Mouse (Mus musculus) thymus, postnatal 0 days (tissue): Measurements from ENCODE around the gene Fam186b. TPM values are rescaled to one million over a fixed set of nuclear protein-coding genes. Genes with fewer than 3 reads are reported as not detected.

Source experiments
- DNase-seq: peaks from one replicate; pipeline ENCODE4 v3.0.0-alpha.2; 2015; ENCODE audit warnings: low spot score
- polyA plus RNA-seq: library from polyadenylated mRNA; unstranded; fragments of >200 nt; fragmentation: Nextera tagmentation; extraction: Ambion mirVana; gene quantifications from 2 replicates; pipeline ENCODE4 v1.2.1, GENCODE M21; 2015

The Fam186b gene
- 0.05 and 0.08 TPM in 2 replicates for polyA plus RNA-seq

DNA sequence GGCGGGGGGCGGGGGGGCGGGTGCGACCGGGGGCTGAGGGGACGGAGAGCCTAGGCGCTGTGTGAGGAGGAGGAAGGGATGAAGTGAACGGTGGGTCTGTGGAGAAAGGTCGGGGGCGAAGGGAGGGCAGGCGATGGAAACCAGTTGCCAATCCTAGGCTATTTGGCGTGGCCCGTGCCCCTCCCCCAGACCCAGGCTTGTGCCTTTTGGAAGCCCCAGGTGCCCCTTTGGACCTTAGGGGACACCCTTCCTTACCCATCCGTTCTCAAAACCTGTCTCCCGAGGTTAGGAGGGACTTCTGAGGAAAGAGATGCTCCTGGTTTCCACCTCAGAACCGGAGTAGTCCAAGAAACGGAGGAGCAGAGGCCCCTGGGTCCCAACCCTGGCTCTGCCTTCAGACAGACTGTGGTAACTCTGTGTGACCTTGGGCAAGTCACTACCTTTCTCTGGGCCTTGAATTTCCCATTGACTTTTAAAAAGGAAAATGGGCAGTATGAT, at the start of gene Fam186b:
Fam186b (minus strand) TSS at position 405 of the 498 bp plus-strand sequence.
- DNase-seq = peak; percentile 20

- no peak for DNase-seq
Measured at GRCm38 (mm10) chr15:99344961-99345360, 49.3 kb upstream of the Fam186b start.

- no peak for DNase-seq
Measured at GRCm38 (mm10) chr15:99344148-99344870, 48.6 kb upstream of the Fam186b start.

DNA sequence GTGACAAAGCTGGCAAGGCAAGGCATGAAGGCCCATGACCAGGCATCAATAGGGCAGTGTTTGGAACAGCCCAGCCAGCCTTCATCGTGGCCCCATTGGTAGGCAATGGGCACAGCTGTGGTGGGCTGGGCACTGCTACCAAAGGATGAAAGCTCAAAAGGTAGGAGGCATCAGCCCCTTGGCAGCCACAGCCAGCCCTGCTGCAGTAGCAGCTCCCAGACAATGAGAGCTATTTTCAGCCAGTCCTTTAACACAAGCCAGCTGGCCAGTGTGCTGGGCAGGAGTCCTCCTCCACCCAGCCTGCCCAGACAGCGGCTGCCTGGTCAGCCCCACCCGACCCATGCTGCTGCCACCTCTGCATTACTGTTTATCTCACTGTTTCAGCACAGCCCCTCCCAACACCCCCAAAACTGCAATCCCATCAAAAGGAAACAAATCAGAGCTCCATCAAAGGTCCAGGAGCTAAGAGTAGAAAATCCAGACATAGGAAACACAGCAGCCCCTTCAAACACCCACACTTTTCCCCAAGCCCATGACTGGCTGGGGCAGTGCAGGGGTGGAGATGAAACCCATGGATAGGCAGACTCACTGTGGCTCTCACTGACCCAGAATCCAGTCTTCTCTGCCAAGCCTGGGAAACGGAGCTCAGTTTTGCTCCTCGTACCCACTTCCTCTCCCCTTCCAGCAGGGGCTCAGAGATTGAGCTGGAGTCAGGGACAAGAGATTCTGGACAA, 47.9 kb upstream of the Fam186b start:
- DNase-seq = no peak

DNA sequence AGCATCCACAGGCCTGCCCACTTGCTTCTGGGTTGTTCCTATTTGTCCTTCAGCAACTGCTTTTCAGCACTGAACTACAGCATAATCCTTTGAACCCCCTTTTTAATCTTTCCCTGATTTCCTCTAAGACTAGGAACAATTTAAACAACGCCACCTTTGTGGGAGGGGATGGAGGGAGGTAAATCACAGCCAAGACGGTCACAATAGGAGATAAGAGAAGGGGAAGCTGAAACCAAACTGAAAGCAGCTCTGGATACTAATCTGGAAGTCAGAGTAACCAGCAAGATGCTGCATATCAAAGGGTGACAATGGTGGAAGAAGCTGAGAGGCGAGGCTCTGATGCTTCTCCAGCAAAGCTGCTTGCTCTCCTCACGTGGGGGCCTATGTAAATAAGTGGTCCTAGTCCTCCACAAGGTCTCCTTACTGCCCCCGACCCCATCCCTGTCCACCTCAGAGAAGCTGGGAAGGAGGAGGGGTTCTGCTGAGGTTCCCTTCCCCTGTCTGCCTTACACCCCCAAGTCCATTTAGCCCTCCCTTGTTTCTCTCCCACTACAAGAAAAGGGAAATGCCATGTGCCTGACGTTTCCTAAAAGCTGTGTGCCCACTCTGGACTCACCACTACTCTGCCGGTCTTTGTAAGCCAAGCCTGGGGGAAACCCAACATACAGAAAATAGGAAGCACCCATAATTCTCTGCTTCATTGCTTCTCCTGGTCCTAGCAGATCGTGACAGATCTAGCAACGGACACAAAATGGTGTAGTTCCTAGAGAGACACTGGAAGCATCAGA, 46.7 kb upstream of the Fam186b start:
- no peak for DNase-seq

- peak; percentile 56 for DNase-seq
Measured at GRCm38 (mm10) chr15:99341102-99341501, 45.4 kb upstream of the Fam186b start.

- DNase-seq = no peak
Measured at GRCm38 (mm10) chr15:99339669-99340068, 44.0 kb upstream of the Fam186b start.

GRCm38 (mm10) chr15:99338916-99339315, 43.2 kb upstream of the Fam186b start:
- peak; percentile 64 for DNase-seq

- peak; percentile 27 for DNase-seq
Measured at GRCm38 (mm10) chr15:99335801-99336320, 40.2 kb upstream of the Fam186b start.

- no peak for DNase-seq
Measured at GRCm38 (mm10) chr15:99334500-99334899, 38.8 kb upstream of the Fam186b start.

DNA sequence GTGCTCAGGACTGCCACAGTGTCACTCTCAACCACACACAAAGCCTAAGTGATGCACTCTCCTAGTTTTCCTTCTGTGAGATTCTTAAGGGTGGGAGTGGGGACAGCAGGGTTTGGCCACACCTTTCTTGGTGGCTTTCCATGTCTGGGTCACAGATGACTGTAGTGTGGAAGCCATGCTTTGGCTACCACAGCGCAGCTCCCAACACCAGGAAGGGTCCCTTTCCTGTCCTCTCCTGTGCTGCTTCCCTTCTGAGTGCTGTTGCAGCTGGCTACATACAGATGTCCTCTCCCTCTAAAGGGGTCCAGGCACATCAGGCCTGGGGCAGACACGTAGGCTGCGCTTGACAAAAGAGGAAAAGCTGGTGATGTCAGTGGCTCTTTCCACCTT, 38.0 kb upstream of the Fam186b start:
- no peak for DNase-seq

- DNase-seq = peak; percentile 93
Measured at GRCm38 (mm10) chr15:99332921-99333675, 37.4 kb upstream of the Fam186b start.

DNA sequence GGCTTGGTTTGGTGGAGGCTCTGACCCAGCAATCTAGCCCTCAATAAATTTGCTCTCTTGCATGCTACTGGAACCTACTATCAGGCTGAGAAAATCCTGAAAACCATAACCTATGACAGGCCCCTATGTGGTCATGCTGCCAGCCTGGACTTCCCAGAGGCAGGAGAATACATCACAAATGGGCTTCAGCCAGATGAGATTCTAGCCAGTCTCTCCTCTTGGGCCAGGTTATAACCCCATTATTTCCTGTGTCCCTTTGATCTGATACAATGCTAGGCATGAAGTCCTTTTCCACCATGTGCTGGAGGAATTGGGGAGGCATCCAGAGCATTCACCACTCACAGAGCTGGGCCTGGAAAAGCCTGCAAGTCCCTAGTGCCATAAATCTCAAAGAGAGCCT, 36.4 kb upstream of the Fam186b start:
- no peak for DNase-seq

GRCm38 (mm10) chr15:99331341-99331740, 35.7 kb upstream of the Fam186b start:
- no peak for DNase-seq

DNA sequence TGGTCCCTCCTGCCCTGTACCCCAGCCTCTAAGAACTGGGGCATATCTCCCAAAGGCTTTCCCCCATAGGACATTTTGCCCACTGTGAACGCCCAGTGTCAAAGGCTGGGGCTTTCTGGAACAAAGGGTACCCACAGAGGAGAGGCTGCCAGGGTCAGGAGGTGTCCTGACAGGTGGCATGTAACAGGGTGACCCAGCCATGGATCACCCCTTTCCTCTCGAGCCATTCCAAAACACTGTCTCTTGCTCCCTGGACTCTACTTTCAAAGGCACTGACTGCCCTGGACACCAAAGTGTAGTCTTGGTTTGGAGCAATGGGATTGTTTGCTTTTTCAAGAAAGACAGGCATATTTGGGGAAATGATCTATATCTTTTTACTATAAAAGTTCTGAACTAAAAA, 34.6 kb upstream of the Fam186b start:
- no peak for DNase-seq

- no peak for DNase-seq
Measured at GRCm38 (mm10) chr15:99328011-99328410, 32.3 kb upstream of the Fam186b start.

GRCm38 (mm10) chr15:99326959-99327358, 31.3 kb upstream of the Fam186b start:
- DNase-seq = peak; percentile 65

DNA sequence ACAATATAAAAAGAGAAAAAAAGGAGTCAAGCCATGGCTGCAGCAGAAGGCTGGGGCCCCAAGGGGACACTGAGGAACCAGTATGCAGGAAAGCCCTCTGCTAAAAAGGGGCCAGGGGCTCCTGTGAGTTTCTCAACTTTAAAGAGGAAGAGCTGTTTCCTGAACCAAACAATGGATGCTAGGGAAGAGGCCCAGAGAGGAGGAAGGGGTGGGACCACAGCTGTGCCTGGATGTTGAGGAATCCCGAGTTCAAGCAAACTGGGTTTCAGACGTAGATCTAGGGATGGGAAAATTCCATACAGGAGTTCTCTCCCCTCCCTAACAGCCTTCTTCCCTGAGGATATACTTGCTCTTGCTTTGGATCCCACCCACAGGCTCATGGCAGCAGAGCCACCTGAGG, 30.7 kb upstream of the Fam186b start:
- no peak for DNase-seq

DNA sequence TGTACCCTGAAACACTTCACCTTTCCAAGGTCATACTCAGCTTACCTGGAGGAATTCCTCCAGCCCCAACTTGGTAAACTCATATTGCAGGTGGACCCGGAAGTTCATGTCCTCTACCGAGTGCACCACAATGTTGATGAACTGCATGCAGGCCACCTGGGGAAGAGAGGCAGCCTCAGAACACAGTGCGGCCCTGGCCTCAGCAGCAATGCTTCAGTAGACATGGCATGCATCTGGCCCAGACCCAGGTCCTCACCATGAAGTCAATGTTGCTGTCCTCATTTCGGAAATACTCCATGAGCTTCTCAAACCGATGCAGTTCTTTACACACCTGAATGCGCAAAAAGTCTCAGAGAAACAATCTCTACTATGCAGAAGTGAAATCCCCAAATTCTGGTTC, 29.9 kb upstream of the Fam186b start:
- no peak for DNase-seq

GRCm38 (mm10) chr15:99324151-99324550, 28.5 kb upstream of the Fam186b start:
- no peak for DNase-seq

- no peak for DNase-seq
Measured at GRCm38 (mm10) chr15:99320978-99321377, 25.3 kb upstream of the Fam186b start.
